Mouse (Mus musculus) forebrain, embryonic 15.5 days (tissue): Measurements from ENCODE around the gene Nhlrc2. TPM values are rescaled to one million over a fixed set of nuclear protein-coding genes. Genes with fewer than 3 reads are reported as not detected.

ENCODE experiments used
- ATAC-seq: fragments of 200-750 bp; cut with Nextera tagmentation; replicated peaks from 2 replicates; pipeline ENCODE4 v1.8.0; 2017; ENCODE audit warnings: mild to moderate bottlenecking, moderate TSS enrichment, moderate library complexity
- H3K27ac ChIP-seq: fragments of 300-500 bp; sonication (generic); replicated peaks from 2 replicates; pipeline ENCODE4 v1.5.1; 2015; ENCODE audit warnings: mild to moderate bottlenecking, inconsistent platforms
- H3K27me3 ChIP-seq: fragments of 300-500 bp; sonication (generic); 2 replicates; pipeline ENCODE4 v1.6.1; 2015; ENCODE audit warnings: inconsistent platforms
- H3K36me3 ChIP-seq: fragments of 300-500 bp; sonication (generic); 2 replicates; pipeline ENCODE4 v1.6.1; 2015; ENCODE audit warnings: mild to moderate bottlenecking, inconsistent platforms
- H3K4me1 ChIP-seq: fragments of 300-500 bp; sonication (generic); 2 replicates; pipeline ENCODE4 v1.6.1; 2015; ENCODE audit warnings: inconsistent platforms
- H3K4me2 ChIP-seq: fragments of 300-500 bp; sonication (generic); replicated peaks from 2 replicates; pipeline ENCODE4 v1.6.1; 2015; ENCODE audit warnings: mild to moderate bottlenecking, inconsistent platforms
- H3K4me3 ChIP-seq: fragments of 300-500 bp; sonication (generic); 2 replicates; pipeline ENCODE4 v1.5.1; 2015; ENCODE audit warnings: mild to moderate bottlenecking, inconsistent platforms
- H3K9ac ChIP-seq: fragments of 300-500 bp; sonication (generic); replicated peaks from 2 replicates; pipeline ENCODE4 v1.6.1; 2015; ENCODE audit warnings: mild to moderate bottlenecking, inconsistent platforms
- H3K9me3 ChIP-seq: fragments of 300-500 bp; sonication (generic); 2 replicates; pipeline ENCODE4 v1.6.1; 2016; ENCODE audit warnings: inconsistent platforms
- WGBS: fragments of 180-500 bp; shearing (Covaris S2); methylation state at CpG from one replicate; pipeline ENCODE4 v1.1.7; 2015; ENCODE audit warnings: mixed read lengths; 5-methylcytosine and 5-hydroxymethylcytosine counted together
- polyA plus RNA-seq: library from polyadenylated mRNA; unstranded; fragments of >200 nt; fragmentation: Nextera tagmentation; extraction: Ambion mirVana; gene quantifications from 2 replicates; pipeline ENCODE4 v1.2.1, GENCODE M21; 2015

Gene Nhlrc2
- polyA plus RNA-seq, 1 experiment from 2014 or later = 11.2 TPM

DNA sequence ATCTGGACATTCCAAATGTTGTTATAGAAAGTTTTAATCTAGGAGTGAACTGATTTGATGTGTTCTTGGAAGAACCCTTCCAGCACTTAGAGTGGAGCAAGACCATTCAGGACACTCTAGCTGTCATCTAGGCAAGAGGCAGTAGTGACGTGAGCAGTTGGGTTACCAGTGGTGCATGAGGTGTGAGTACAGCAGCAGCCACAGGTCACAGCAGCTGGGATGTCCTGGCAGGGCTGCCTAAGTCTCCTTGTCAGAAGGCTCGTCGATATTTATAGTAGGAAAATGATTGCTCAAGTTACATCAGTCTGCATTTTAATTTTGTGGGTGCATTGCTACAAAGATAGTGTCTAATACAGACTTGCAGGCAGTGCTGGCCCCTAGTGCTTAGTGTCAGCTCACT is 42.2 kb downstream of the Nhlrc2 start:
- Histone ChIP-seq H3K4me1 (peaks cover 4% of the 10 kb centered on the region), H3K36me3 (peaks cover 44% of the 10 kb centered on the region), H3K4me2 (no peak overlapping the region), H3K4me3 (no peak overlapping the region), H3K27ac (no peak overlapping the region), H3K9me3 (no peaks in the 10 kb centered on the region), H3K9ac (no peak overlapping the region), H3K27me3 (no peaks in the 10 kb centered on the region)
- WGBS = 91% methylated on average over 3 of the region's 3 CpGs
- ATAC-seq = no peak

GRCm38 (mm10) chr19:56592472-56592871 is 44.4 kb downstream of the Nhlrc2 start:
- no peak overlapping the region for H3K9ac ChIP-seq
- peaks cover 4% of the 10 kb centered on the region for H3K4me1 ChIP-seq
- H3K27ac ChIP-seq = no peak overlapping the region
- H3K9me3 ChIP-seq = no peaks in the 10 kb centered on the region
- no peak for ATAC-seq
- no peak overlapping the region for H3K4me3 ChIP-seq
- no peak overlapping the region for H3K4me2 ChIP-seq
- H3K27me3 ChIP-seq = no peaks in the 10 kb centered on the region
- 88% methylated on average over 9 of the region's 9 CpGs for WGBS
- peaks cover 59% of the 10 kb centered on the region for H3K36me3 ChIP-seq

DNA sequence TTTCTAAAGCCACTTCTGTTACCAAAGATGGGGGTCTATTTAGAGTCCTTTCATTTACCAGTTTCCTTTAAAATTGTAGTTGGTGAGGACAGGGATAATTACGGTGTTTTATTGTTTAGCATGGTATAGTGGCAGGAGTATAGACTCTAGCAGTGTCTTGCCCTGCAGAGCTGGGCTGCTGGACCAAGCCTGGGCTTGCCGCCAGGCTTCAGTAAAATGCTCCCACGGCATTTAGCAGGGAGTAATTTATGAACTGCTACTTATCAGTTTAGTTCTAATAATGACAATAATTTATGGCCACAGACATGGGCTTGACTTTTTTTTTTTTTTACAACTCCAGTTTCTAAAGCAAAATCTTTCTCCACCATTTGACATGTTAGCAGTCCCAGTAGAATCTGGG is 51.9 kb downstream of the Nhlrc2 start:
- WGBS = 54% methylated on average over 3 of the region's 3 CpGs
- H3K9me3 ChIP-seq = no peaks in the 10 kb centered on the region
- no peaks in the 10 kb centered on the region; the same call in 1 of the 2 replicates for H3K4me1 ChIP-seq
- H3K9ac ChIP-seq = no peak overlapping the region
- no peak overlapping the region for H3K4me2 ChIP-seq
- H3K4me3 ChIP-seq = no peak overlapping the region
- peaks cover 29% of the 10 kb centered on the region for H3K36me3 ChIP-seq
- no peak overlapping the region for H3K27ac ChIP-seq
- ATAC-seq = no peak
- H3K27me3 ChIP-seq = no peaks in the 10 kb centered on the region

DNA sequence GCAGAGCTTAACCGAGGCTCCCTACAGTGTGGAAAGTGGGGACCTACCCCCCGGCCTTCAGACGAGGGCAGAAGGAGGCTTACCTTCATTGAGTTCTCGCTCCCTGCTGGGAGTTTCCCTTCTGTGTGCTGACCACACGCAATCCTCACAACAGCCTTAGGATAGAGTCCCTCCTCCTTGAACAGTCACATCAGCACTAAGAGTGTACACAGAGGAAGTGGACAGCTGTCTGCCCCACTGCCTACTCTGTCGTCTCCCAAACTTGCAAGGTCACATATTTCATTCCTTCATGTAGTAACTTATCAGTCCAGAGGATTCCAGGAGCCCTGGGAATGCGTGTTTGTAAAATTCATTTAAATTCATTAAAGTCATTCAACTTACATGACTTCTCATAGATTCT is 52.7 kb downstream of the Nhlrc2 start:
- ATAC-seq = no peak
- Histone ChIP-seq H3K4me1 (no peaks in the 10 kb centered on the region; the same call in 1 of the 2 replicates), H3K27me3 (no peaks in the 10 kb centered on the region), H3K36me3 (peaks cover 23% of the 10 kb centered on the region; the same call in 1 of the 2 replicates), H3K27ac (no peak overlapping the region), H3K9me3 (no peaks in the 10 kb centered on the region), H3K4me2 (no peak overlapping the region), H3K4me3 (no peak overlapping the region), H3K9ac (no peak overlapping the region)
- WGBS = 75% methylated on average over 7 of the region's 7 CpGs

DNA sequence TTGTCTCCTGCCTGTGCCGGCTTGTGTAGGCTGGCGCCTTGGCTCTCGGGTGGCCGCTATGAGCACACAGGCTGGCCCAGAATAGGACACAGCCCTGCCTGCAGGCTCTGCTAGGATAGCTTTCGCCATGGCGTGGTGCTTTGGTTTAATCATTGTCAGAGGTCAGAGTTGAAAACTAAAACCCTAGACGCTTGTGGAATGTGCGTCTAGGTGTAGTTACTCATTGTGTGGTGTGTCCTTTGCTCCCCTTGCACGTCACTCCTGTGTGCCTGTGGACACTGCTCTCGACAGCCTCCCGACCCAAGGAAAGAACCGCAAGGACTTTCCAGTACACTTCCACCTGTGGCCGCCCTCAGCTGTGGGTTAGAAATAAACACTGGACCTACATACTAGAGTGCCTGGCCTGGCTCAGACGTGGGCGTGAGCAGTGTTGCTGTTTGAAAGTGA is 53.9 kb downstream of the Nhlrc2 start:
- H3K4me1 ChIP-seq = no peaks in the 10 kb centered on the region; the same call in 1 of the 2 replicates
- H3K4me3 ChIP-seq = no peak overlapping the region
- no peak overlapping the region for H3K4me2 ChIP-seq
- peaks cover 17% of the 10 kb centered on the region; the same call in 1 of the 2 replicates for H3K36me3 ChIP-seq
- no peak overlapping the region for H3K9ac ChIP-seq
- WGBS = 83% methylated on average over 15 of the region's 15 CpGs
- no peaks in the 10 kb centered on the region for H3K9me3 ChIP-seq
- H3K27ac ChIP-seq = no peak overlapping the region
- no peak for ATAC-seq
- H3K27me3 ChIP-seq = no peaks in the 10 kb centered on the region

GRCm38 (mm10) chr19:56608946-56609345 is 60.9 kb downstream of the Nhlrc2 start:
- Histone ChIP-seq H3K36me3 (no peaks in the 10 kb centered on the region), H3K9me3 (no peaks in the 10 kb centered on the region), H3K4me2 (no peak overlapping the region), H3K4me3 (no peak overlapping the region), H3K27me3 (no peaks in the 10 kb centered on the region), H3K4me1 (no peaks in the 10 kb centered on the region), H3K9ac (no peak overlapping the region), H3K27ac (no peak overlapping the region)
- WGBS = 82% methylated on average over 5 of the region's 5 CpGs
- no peak for ATAC-seq

DNA sequence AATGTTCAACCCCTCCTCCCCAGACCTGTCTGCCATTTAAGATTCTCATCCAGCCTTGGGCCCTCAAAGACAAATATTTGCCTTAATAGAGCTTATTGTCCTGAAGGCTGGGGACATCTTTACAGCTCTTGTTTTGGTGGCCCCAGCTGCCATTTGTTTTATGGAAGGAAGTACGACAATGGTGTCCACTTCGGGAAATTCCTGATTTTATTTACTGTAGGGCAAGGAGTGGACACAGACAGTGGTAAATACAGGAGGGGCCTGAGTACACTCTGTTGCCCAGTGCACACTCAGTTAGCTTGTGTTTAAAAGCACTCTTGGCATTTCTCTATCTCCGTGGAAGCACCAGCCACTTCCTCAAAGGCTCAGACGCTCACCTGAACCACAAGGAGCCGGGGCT is 66.1 kb downstream of the Nhlrc2 start:
- no peaks in the 10 kb centered on the region for H3K27me3 ChIP-seq
- ATAC-seq = no peak
- H3K4me3 ChIP-seq = no peak overlapping the region
- H3K4me1 ChIP-seq = peaks cover 5% of the 10 kb centered on the region
- WGBS = 92% methylated on average over 5 of the region's 5 CpGs
- H3K36me3 ChIP-seq = no peaks in the 10 kb centered on the region
- H3K9ac ChIP-seq = no peak overlapping the region
- no peak overlapping the region for H3K27ac ChIP-seq
- H3K9me3 ChIP-seq = no peaks in the 10 kb centered on the region
- H3K4me2 ChIP-seq = no peak overlapping the region

- H3K27me3 ChIP-seq = no peaks in the 10 kb centered on the region
- 63% methylated on average over 9 of the region's 9 CpGs for WGBS
- H3K27ac ChIP-seq = no peak overlapping the region
- no peak overlapping the region for H3K4me2 ChIP-seq
- no peak overlapping the region for H3K4me3 ChIP-seq
- no peak for ATAC-seq
- no peaks in the 10 kb centered on the region for H3K36me3 ChIP-seq
- H3K9ac ChIP-seq = no peak overlapping the region
- peaks cover 13% of the 10 kb centered on the region for H3K4me1 ChIP-seq
- no peaks in the 10 kb centered on the region for H3K9me3 ChIP-seq
These were observed 70.8 kb downstream of the Nhlrc2 start for GRCm38 (mm10) chr19:56618845-56619244.

DNA sequence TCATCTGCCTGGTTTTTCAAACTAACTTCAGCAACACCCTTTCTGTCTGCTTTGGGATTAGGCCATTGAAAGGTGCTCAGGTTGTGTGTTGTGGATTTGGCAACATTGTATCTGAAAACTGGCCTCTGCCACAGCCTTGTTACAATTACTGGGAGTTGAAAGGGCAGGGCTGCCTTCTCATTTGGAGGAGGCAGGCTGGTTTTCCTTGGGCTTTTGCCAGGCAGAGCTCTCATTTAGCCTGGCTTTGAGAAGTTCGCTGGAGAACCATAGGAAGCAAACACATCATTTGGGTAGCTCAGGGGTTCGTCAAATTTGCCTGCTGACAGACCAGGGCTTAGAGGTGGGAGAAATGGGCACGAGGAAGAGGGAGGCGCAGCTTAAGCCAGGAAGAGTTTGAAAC is 71.5 kb downstream of the Nhlrc2 start:
- ATAC-seq = no peak
- no peaks in the 10 kb centered on the region for H3K9me3 ChIP-seq

GRCm38 (mm10) chr19:56621876-56622275 is 73.8 kb downstream of the Nhlrc2 start:
- no peak overlapping the region for H3K4me3 ChIP-seq
- no peaks in the 10 kb centered on the region for H3K9me3 ChIP-seq
- no peak overlapping the region for H3K4me2 ChIP-seq
- WGBS = 87% methylated on average over 7 of the region's 7 CpGs
- no peak overlapping the region for H3K9ac ChIP-seq
- H3K4me1 ChIP-seq = peaks cover 13% of the 10 kb centered on the region
- H3K27me3 ChIP-seq = no peaks in the 10 kb centered on the region
- no peak overlapping the region for H3K27ac ChIP-seq
- H3K36me3 ChIP-seq = no peaks in the 10 kb centered on the region
- no peak for ATAC-seq

More for the DNA sequence above, 71.5 kb downstream of the Nhlrc2 start:
- H3K4me2 ChIP-seq = no peak overlapping the region
- no peak overlapping the region for H3K4me3 ChIP-seq
- no peaks in the 10 kb centered on the region for H3K36me3 ChIP-seq
- H3K27ac ChIP-seq = no peak overlapping the region
- 37% methylated on average over 4 of the region's 4 CpGs for WGBS
- H3K27me3 ChIP-seq = no peaks in the 10 kb centered on the region
- H3K4me1 ChIP-seq = peaks cover 13% of the 10 kb centered on the region
- H3K9ac ChIP-seq = no peak overlapping the region

GRCm38 (mm10) chr19:56627881-56628472 is 79.9 kb downstream of the Nhlrc2 start:
- Histone ChIP-seq H3K27ac (no peak overlapping the region), H3K4me3 (no peak overlapping the region), H3K9ac (no peak overlapping the region), H3K36me3 (no peaks in the 10 kb centered on the region), H3K9me3 (no peaks in the 10 kb centered on the region), H3K4me2 (no peak overlapping the region), H3K27me3 (no peaks in the 10 kb centered on the region), H3K4me1 (no peaks in the 10 kb centered on the region)
- 91% methylated on average over 10 of the region's 10 CpGs for WGBS
- no peak for ATAC-seq

- H3K4me3 ChIP-seq = no peak overlapping the region
- 84% methylated on average over 6 of the region's 6 CpGs for WGBS
- H3K4me1 ChIP-seq = no peaks in the 10 kb centered on the region
- H3K9me3 ChIP-seq = no peaks in the 10 kb centered on the region
- H3K27ac ChIP-seq = no peak overlapping the region
- no peak overlapping the region for H3K9ac ChIP-seq
- H3K27me3 ChIP-seq = no peaks in the 10 kb centered on the region
- no peak for ATAC-seq
- H3K4me2 ChIP-seq = no peak overlapping the region
- no peaks in the 10 kb centered on the region for H3K36me3 ChIP-seq
These were observed 81.6 kb downstream of the Nhlrc2 start for GRCm38 (mm10) chr19:56629647-56630046.

DNA sequence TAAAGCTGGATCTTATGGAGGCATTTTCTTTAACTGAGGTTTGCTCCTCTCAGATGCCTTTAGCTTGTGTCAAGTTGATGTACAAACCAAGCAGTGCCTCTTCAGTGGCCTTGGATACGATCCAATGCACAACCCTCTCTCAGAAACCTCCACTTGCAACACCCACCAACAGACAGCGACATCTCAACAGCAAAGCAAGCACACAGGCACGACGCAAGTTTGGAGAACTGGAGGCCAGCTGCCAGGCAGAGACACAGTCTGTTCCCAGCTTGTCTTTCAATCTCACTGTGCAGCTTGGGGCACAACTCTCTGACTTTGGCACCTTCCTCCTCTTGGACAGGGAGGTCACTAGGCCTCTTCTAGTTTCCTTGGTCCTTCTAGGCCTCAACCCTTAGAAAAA is 83.0 kb downstream of the Nhlrc2 start:
- no peak for ATAC-seq
- H3K27ac ChIP-seq = no peak overlapping the region
- H3K36me3 ChIP-seq = no peaks in the 10 kb centered on the region
- H3K4me1 ChIP-seq = no peaks in the 10 kb centered on the region
- WGBS = 86% methylated on average over 4 of the region's 4 CpGs
- H3K4me3 ChIP-seq = no peak overlapping the region
- H3K9ac ChIP-seq = no peak overlapping the region
- H3K4me2 ChIP-seq = no peak overlapping the region
- H3K27me3 ChIP-seq = no peaks in the 10 kb centered on the region
- H3K9me3 ChIP-seq = no peaks in the 10 kb centered on the region
